Mouse (Mus musculus) inflammation-experienced regulatory T-cells, adult 6 months (primary cell): Measurements from ENCODE around the gene Tmprss9. TPM values are rescaled to one million over a fixed set of nuclear protein-coding genes. Genes with fewer than 3 reads are reported as not detected.

Source experiments
- ATAC-seq: one replicate; pipeline ENCODE4 v1.8.0; 2017
- polyA plus RNA-seq, 3 experiments: library from polyadenylated mRNA; unstranded; fragments of 100-300 nt; shearing (Covaris generic); gene quantifications; one replicate each; pipeline ENCODE4 v1.2.1; 2017

The Tmprss9 gene
- polyA plus RNA-seq, 3 experiments from 2014 or later = not detected

DNA sequence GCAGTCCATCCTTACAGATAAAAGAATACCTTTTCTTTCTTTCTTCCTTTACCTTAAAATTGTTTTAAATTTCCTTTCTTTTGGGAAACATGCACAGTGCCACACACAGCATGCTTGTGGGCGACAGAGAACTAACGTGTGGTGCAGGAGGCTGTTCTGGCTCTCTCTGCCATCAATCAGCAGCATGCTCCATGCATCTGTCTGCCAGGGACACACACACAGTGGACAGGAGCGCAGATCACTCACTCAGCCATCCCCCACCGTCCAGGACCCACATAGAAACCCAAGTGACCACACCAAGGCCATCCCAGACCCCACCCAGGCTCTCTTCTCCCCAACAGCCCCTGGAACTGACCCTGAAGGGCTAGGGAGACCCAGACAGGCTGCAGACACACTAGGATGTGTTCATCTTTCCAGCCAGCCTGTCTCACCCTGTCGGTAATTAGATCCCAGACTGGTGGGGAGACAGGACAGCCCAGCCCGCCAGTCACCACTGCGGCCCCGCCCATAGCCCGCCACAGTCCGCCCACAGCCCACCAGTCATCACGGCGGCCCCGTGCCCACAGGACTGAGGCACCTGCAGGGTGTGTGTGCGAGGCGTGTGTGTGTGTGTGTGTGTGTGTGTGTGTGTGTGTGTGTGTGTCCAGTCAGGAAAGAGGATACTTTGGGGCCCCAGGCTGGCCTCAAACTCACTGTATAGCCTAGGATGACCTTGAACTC lies 67.3 kb downstream of the Tmprss9 start:
- peak; percentile 31 for ATAC-seq

DNA sequence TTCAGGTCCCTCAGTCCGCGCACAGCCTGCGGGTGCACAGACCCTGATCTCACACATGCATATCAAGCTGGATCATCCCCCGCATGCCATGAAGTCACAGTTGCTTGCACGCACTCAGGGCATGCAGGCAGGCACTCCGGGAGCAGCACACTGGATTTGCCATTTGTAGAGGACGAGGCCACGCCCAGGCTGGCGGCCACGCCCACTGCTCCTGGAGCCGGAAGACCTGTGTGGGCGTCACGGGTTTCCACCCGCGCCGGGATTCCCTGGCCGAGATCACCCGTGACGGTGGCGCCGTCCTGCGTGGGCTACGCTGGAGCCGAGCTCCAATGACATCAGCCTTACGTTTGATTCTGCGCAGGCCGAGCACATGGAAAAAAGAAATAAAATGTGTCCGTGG lies 68.0 kb downstream of the Tmprss9 start:
- peak; percentile 72 for ATAC-seq

DNA sequence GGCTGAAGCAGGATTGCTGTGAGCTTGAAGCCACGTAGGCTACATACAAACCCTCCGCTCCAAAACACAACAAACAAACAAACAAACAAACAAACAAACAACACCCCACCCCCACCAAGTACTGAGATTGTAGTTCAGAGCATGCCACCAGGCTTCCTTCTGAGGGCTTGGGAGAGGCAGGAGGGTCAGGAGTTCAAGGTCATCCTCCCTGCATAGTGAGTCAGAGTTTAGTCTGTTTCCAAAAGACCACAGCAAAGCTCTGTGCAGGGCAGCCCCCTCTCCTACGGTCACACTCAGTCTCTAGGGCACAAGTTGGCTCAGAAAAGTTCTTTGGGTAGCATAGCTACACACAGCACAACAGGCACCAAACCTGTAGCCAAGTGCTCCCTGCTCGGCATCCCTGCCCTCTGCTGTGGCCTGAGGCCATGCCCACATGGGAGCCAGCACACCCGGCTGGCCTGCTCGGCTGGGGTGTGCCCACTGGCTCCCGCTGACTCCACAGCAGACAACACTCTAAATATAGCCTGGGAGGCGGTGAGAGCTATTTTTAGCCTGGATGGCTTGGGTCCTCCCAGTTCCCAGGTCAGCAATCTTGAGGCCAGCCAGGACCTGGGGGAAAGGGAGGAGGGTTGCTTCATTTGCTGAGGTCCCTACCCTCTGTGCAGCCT lies 68.8 kb downstream of the Tmprss9 start:
- no peak for ATAC-seq

- no peak for ATAC-seq
These were observed 69.3 kb downstream of the Tmprss9 start for GRCm38 (mm10) chr10:80940988-80941347.

- ATAC-seq = no peak
These were observed 71.3 kb downstream of the Tmprss9 start for GRCm38 (mm10) chr10:80942919-80943318.

- ATAC-seq = no peak
These were observed 72.1 kb downstream of the Tmprss9 start for GRCm38 (mm10) chr10:80943701-80944100.

GRCm38 (mm10) chr10:80944231-80944630 lies 72.6 kb downstream of the Tmprss9 start:
- no peak for ATAC-seq

GRCm38 (mm10) chr10:80946684-80947437 lies 75.2 kb downstream of the Tmprss9 start:
- ATAC-seq = no peak

GRCm38 (mm10) chr10:80947802-80948201 lies 76.2 kb downstream of the Tmprss9 start:
- ATAC-seq = no peak

GRCm38 (mm10) chr10:80948570-80948969 lies 76.9 kb downstream of the Tmprss9 start:
- no peak for ATAC-seq

DNA sequence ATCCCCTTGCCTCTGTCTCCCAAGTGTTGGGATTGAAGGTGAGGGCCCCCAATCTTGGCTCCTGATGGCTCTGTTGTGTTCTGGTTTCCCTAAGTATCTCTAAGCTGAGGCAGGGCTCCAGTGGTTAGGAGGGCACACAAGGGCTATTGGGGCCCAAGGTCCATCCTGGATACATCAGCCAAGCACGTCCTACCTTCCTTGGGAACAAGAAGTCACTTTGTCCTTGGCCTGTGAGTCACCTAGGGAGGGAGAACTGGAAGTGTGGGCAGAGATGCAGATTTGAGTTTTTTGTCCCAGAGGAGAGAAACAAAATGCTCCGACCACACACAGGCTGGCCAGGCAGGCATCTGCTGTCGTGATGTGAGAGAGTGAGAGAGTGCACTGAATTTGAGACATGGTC lies 77.4 kb downstream of the Tmprss9 start:
- ATAC-seq = no peak

Other genes starting within 250 kb of the Tmprss9 start
- gene Csnk1g2, start 249.0 kb upstream of the Tmprss9 start, polyA plus RNA-seq = 10 to 100 TPM; 11.7 to 16.3 (median 13.2) TPM
- 10 to 100 TPM in 1 of 3 experiments, 1 to 10 TPM in 2; 3.4 to 10.4 (median 9.2) TPM for gene Btbd2, start 214.8 kb upstream of the Tmprss9 start, polyA plus RNA-seq
- gene Mknk2, start 193.7 kb upstream of the Tmprss9 start, polyA plus RNA-seq = 10 to 100 TPM; 50.3 to 61.4 (median 50.9) TPM
- 100 to 1,000 TPM; 190 to 248 (median 240) TPM for gene Mob3a, start 169.9 kb upstream of the Tmprss9 start, polyA plus RNA-seq
- gene Izumo4, start 169.7 kb upstream of the Tmprss9 start, polyA plus RNA-seq = 100 to 1,000 TPM in 2 of 3 experiments, 10 to 100 TPM in 1; 71.4 to 109 (median 107) TPM
- 10 to 100 TPM; 20.9 to 33.0 (median 29.8) TPM for gene Ap3d1, start 129.6 kb upstream of the Tmprss9 start, polyA plus RNA-seq
- 10 to 100 TPM; 10.9 to 23.4 (median 15.3) TPM for gene Dot1l, start 116.6 kb upstream of the Tmprss9 start, polyA plus RNA-seq
- gene Sf3a2, start 73.7 kb upstream of the Tmprss9 start, polyA plus RNA-seq = 10 to 100 TPM; 12.1 to 22.6 (median 17.8) TPM
- gene Plekhj1, start 73.2 kb upstream of the Tmprss9 start, polyA plus RNA-seq = 100 to 1,000 TPM; 127 to 149 (median 146) TPM
- gene Amh, start 66.6 kb upstream of the Tmprss9 start, polyA plus RNA-seq = not detected
- not detected for gene Jsrp1, start 58.4 kb upstream of the Tmprss9 start, polyA plus RNA-seq
- 1,000 to 10,000 TPM; 1,680 to 2,431 (median 2,240) TPM for gene Oaz1, start 45.2 kb upstream of the Tmprss9 start, polyA plus RNA-seq
- gene Lingo3, start 27.8 kb upstream of the Tmprss9 start, polyA plus RNA-seq = not detected
- gene Lsm7, start 16.6 kb upstream of the Tmprss9 start, polyA plus RNA-seq = 100 to 1,000 TPM; 144 to 210 (median 202) TPM
- gene Sppl2b, start 16.6 kb upstream of the Tmprss9 start, polyA plus RNA-seq = 10 to 100 TPM in 2 of 3 experiments, 1 to 10 TPM in 1; 9.6 to 15.0 (median 12.1) TPM
- 100 to 1,000 TPM; 207 to 260 (median 248) TPM for gene Timm13, start 29.1 kb downstream of the Tmprss9 start, polyA plus RNA-seq
- 1 to 10 TPM; 2.4 to 4.5 (median 3.5) TPM for gene Lmnb2, start 46.4 kb downstream of the Tmprss9 start, polyA plus RNA-seq
- gene Gadd45b, start 58.2 kb downstream of the Tmprss9 start, polyA plus RNA-seq = 10 to 100 TPM; 26.4 to 51.5 (median 39.3) TPM
- not detected for gene Gng7, start 143.1 kb downstream of the Tmprss9 start, polyA plus RNA-seq
- not detected for gene Diras1, start 153.8 kb downstream of the Tmprss9 start, polyA plus RNA-seq
- gene Slc39a3, start 165.6 kb downstream of the Tmprss9 start, polyA plus RNA-seq = 1 to 10 TPM; 2.4 to 5.0 (median 2.7) TPM
- gene Sgta, start 188.3 kb downstream of the Tmprss9 start, polyA plus RNA-seq = 10 to 100 TPM; 66.4 to 86.5 (median 71.0) TPM
- gene Thop1, start 198.2 kb downstream of the Tmprss9 start, polyA plus RNA-seq = 1 to 10 TPM; 1.9 to 2.7 (median 2.5) TPM
- gene Creb3l3, start 227.0 kb downstream of the Tmprss9 start, polyA plus RNA-seq = not detected
- gene Map2k2, start 234.1 kb downstream of the Tmprss9 start, polyA plus RNA-seq = 10 to 100 TPM; 22.1 to 27.1 (median 23.3) TPM